Mouse (Mus musculus): ENCODE measurements around the gene Shroom1. TPM values are rescaled to one million over a fixed set of nuclear protein-coding genes. Genes with fewer than 3 reads are reported as not detected.
A peak's percentile ranks its signal among the peaks of the same experiment; 100 is the strongest.

Gene Shroom1
- polyA plus RNA-seq, 1 experiment from 2014 or later = 2.1 TPM

DNA sequence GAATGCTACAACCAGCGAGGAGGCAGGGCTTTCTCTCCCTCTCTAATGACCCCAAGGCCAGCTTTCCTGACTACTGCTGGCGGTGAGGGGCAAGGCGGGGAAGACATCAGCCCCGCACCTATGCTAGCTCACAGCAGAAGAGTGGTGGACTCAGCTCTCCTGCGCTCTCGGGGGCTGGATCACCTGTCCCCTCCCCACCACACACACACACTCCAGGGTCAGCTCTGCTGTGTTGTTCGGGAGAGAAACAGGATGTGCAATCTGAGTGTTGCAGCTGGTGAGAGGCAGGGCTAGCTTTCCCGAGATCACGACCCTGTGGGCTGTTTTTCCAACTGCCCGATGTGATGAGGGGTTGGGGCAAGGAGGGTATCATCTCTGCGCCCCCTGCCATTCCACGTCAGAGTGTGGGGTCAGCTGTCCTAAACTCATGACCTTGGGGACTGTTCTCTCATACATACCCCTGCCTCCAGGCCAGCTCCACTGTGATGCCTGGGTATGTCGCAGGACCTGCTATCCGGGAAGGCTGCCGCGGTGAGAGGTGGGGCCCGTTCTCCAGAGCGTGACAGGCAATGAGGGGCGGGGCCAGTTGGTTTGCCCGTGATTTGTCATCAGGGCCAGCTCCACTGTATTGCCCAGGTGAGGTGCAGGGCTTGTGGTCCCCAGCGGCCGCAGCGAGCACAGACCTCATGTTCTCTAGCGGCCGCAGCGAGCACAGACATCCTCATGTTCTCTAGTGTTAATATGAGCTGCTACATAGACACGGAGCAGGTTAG lies 30.0 kb downstream of the Shroom1 start:
- Histone ChIP-seq H3K4me2 (replicated peaks) (peak overlapping the region; percentile 51), H3K36me3 (no peaks in the 10 kb centered on the region), H3K4me1 (peaks cover 15% of the 10 kb centered on the region), H3K27me3 (replicated peaks) (peaks cover 34% of the 10 kb centered on the region), H3K9ac (no peak overlapping the region; the same call in 1 of the 2 replicates), H3K9me3 (0 out of 2 replicates have a peak, but pooled peaks cover 3% of the 10 kb centered on the region), H3K4me3 (peak overlapping the region; percentile 16), H3K27ac (no peak overlapping the region)
- ATAC-seq (ENCODE audit: low FRiP score, low read depth) = no peak
- 12% methylated on average over 27 of the region's 27 CpGs for WGBS

- Histone ChIP-seq H3K27me3 (replicated peaks) (peaks cover 23% of the 10 kb centered on the region), H3K4me2 (replicated peaks) (no peak overlapping the region), H3K4me1 (peaks cover 30% of the 10 kb centered on the region), H3K4me3 (no peak overlapping the region), H3K9ac (no peak overlapping the region), H3K27ac (no peak overlapping the region), H3K9me3 (0 out of 2 replicates have a peak, but pooled peaks cover 3% of the 10 kb centered on the region), H3K36me3 (no peaks in the 10 kb centered on the region)
- 95% methylated on average over 5 of the region's 5 CpGs for WGBS
- ATAC-seq (ENCODE audit: low FRiP score, low read depth) = no peak
Observed at GRCm38 (mm10) chr11:53489007-53489406, 32.0 kb downstream of the Shroom1 start.

DNA sequence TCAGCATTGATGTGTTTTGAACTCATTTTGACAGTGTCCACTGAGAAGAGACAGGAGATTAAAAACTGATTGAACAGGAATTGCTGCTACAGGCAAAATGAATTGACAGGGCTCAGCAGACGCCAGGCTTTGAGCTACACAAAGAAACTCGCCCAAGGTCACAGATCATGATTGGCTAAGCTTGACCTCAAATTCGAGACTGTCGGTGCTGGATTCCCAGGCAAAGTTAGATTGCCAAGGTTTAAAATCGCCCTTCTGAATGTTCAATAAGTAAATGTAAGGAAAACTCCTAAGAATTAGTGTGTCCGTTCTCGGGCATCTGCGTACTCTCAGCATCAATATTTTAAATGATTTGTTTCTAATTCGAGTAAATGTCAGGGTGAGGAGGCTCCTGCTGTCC lies 32.4 kb downstream of the Shroom1 start:
- H3K36me3 ChIP-seq = no peaks in the 10 kb centered on the region
- peaks cover 32% of the 10 kb centered on the region for H3K4me1 ChIP-seq
- H3K9me3 ChIP-seq = 0 out of 2 replicates have a peak, but pooled peaks cover 3% of the 10 kb centered on the region
- H3K27ac ChIP-seq = no peak overlapping the region
- peaks cover 23% of the 10 kb centered on the region for H3K27me3 ChIP-seq (replicated peaks)
- no peak for ATAC-seq (ENCODE audit: low FRiP score, low read depth)
- H3K4me3 ChIP-seq = no peak overlapping the region
- no peak overlapping the region for H3K4me2 ChIP-seq (replicated peaks)
- no peak overlapping the region for H3K9ac ChIP-seq
- WGBS = 76% methylated on average over 9 of the region's 9 CpGs

GRCm38 (mm10) chr11:53491954-53492401 lies 35.0 kb downstream of the Shroom1 start:
- no peak overlapping the region for H3K27ac ChIP-seq
- peaks cover 27% of the 10 kb centered on the region for H3K4me1 ChIP-seq
- 0 out of 2 replicates have a peak, but pooled peaks cover 3% of the 10 kb centered on the region for H3K9me3 ChIP-seq
- H3K9ac ChIP-seq = no peak overlapping the region
- no peaks in the 10 kb centered on the region for H3K36me3 ChIP-seq
- WGBS = 7% methylated on average over 8 of the region's 8 CpGs
- peak; percentile 54 for ATAC-seq (ENCODE audit: low FRiP score, low read depth)
- H3K27me3 ChIP-seq (replicated peaks) = peaks cover 17% of the 10 kb centered on the region
- no peak overlapping the region for H3K4me3 ChIP-seq
- peak overlapping the region; percentile 18; the same call in 1 of the 2 replicates for H3K4me2 ChIP-seq (replicated peaks)

DNA sequence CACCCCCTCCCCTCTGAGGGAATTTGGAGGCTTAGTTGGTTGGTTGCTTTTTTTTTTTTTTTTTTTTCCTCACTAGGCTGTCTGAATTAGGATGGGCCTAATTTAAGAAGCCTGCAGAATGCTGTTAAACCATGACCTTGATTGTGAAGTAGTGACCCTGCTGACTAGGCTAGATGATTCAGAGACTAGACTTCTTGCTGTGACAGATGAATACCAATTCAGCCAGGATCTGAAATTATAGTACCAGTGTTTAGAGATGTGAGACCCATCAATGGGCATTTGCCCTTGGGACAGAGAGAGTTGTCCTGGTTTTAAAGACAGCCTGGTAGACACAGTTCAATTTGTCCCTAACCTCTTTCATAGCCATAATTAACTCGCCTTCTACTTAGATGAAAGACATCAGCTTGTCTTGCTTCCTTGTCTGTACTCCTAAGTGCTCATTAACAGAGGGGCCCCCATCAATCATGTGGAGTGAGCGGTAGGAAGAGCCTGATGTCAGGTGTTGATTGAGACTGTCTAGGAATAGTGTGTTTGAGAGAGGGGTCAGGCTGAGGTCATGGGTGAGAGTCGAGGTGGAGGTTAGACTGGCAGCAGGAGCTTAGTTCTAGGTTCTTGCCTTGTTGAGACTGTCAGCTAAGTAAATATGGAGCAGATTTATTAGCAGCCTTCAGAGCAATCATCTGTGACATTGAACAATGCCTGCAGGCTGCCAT lies 36.4 kb downstream of the Shroom1 start:
- Histone ChIP-seq H3K4me3 (no peak overlapping the region), H3K4me2 (replicated peaks) (no peak overlapping the region), H3K4me1 (peaks cover 23% of the 10 kb centered on the region), H3K27ac (no peak overlapping the region), H3K9me3 (0 out of 2 replicates have a peak, but pooled peaks cover 3% of the 10 kb centered on the region), H3K9ac (no peak overlapping the region), H3K36me3 (no peaks in the 10 kb centered on the region), H3K27me3 (replicated peaks) (peaks cover 15% of the 10 kb centered on the region)
- WGBS = 6% methylated on average over 3 of the region's 3 CpGs
- 0 out of 2 replicates have a peak, but pooled peaks have one; percentile 34 for ATAC-seq (ENCODE audit: low FRiP score, low read depth)

GRCm38 (mm10) chr11:53495417-53495816 lies 38.4 kb downstream of the Shroom1 start:
- Histone ChIP-seq H3K36me3 (no peaks in the 10 kb centered on the region), H3K27me3 (replicated peaks) (peaks cover 12% of the 10 kb centered on the region), H3K9ac (no peak overlapping the region), H3K4me3 (no peak overlapping the region), H3K4me2 (replicated peaks) (no peak overlapping the region), H3K4me1 (peaks cover 23% of the 10 kb centered on the region), H3K9me3 (no peaks in the 10 kb centered on the region), H3K27ac (no peak overlapping the region)
- ATAC-seq (ENCODE audit: low FRiP score, low read depth) = no peak
- WGBS = 31% methylated on average over 6 of the region's 6 CpGs

DNA sequence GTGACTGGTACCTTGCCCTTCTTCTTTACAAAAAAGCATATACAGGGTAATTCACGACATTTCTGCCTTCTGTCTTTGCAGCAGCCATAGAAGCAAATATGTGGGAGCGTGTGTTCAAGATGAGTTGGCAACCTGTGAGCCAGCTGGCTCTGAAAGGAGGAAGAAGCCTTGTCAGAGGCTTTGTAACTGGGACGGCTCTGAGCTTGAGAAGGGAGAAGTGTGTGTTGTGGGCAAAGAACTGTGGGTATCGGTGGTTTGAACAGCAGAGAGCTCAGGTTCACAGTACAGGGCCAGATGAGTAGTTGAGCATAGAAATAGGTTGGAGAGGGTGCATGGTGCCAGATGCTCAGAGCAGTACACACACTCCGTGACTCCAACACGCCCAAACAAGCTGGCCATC lies 39.9 kb downstream of the Shroom1 start:
- ATAC-seq (ENCODE audit: low FRiP score, low read depth) = no peak
- peaks cover 23% of the 10 kb centered on the region for H3K27me3 ChIP-seq (replicated peaks)

GRCm38 (mm10) chr11:53500569-53500968 lies 43.6 kb downstream of the Shroom1 start:
- Histone ChIP-seq H3K27me3 (replicated peaks) (peaks cover 23% of the 10 kb centered on the region), H3K36me3 (no peaks in the 10 kb centered on the region), H3K4me2 (replicated peaks) (peak overlapping the region; percentile 26; the same call in 1 of the 2 replicates), H3K4me1 (no peaks in the 10 kb centered on the region; the same call in 1 of the 2 replicates), H3K9me3 (no peaks in the 10 kb centered on the region), H3K27ac (no peak overlapping the region), H3K4me3 (no peak overlapping the region), H3K9ac (no peak overlapping the region)
- 12% methylated on average over 11 of the region's 11 CpGs for WGBS
- no peak for ATAC-seq (ENCODE audit: low FRiP score, low read depth)

More for the DNA sequence above, 39.9 kb downstream of the Shroom1 start:
- H3K9me3 ChIP-seq = no peaks in the 10 kb centered on the region
- no peak overlapping the region for H3K4me3 ChIP-seq
- peaks cover 19% of the 10 kb centered on the region for H3K4me1 ChIP-seq
- no peak overlapping the region for H3K4me2 ChIP-seq (replicated peaks)
- 83% methylated on average over 6 of the region's 6 CpGs for WGBS
- no peaks in the 10 kb centered on the region for H3K36me3 ChIP-seq
- H3K9ac ChIP-seq = no peak overlapping the region
- H3K27ac ChIP-seq = no peak overlapping the region

GRCm38 (mm10) chr11:53502039-53502765 lies 45.2 kb downstream of the Shroom1 start:
- H3K4me3 ChIP-seq = no peak overlapping the region
- no peak overlapping the region for H3K9ac ChIP-seq
- WGBS = 82% methylated on average over 8 of the region's 8 CpGs
- H3K27me3 ChIP-seq (replicated peaks) = peaks cover 18% of the 10 kb centered on the region
- H3K36me3 ChIP-seq = no peaks in the 10 kb centered on the region
- H3K9me3 ChIP-seq = no peaks in the 10 kb centered on the region
- ATAC-seq (ENCODE audit: low FRiP score, low read depth) = no peak
- no peak overlapping the region for H3K27ac ChIP-seq
- H3K4me2 ChIP-seq (replicated peaks) = no peak overlapping the region
- no peaks in the 10 kb centered on the region for H3K4me1 ChIP-seq

- H3K36me3 ChIP-seq = no peaks in the 10 kb centered on the region
- H3K9me3 ChIP-seq = no peaks in the 10 kb centered on the region
- no peak for ATAC-seq (ENCODE audit: low FRiP score, low read depth)
- no peak overlapping the region for H3K27ac ChIP-seq
- H3K4me2 ChIP-seq (replicated peaks) = no peak overlapping the region
- H3K4me3 ChIP-seq = no peak overlapping the region
- H3K9ac ChIP-seq = no peak overlapping the region
- 85% methylated on average over 5 of the region's 5 CpGs for WGBS
- H3K4me1 ChIP-seq = no peaks in the 10 kb centered on the region
- peaks cover 11% of the 10 kb centered on the region; the same call in 1 of the 2 replicates for H3K27me3 ChIP-seq (replicated peaks)
Observed at GRCm38 (mm10) chr11:53503738-53504137, 46.7 kb downstream of the Shroom1 start.

DNA sequence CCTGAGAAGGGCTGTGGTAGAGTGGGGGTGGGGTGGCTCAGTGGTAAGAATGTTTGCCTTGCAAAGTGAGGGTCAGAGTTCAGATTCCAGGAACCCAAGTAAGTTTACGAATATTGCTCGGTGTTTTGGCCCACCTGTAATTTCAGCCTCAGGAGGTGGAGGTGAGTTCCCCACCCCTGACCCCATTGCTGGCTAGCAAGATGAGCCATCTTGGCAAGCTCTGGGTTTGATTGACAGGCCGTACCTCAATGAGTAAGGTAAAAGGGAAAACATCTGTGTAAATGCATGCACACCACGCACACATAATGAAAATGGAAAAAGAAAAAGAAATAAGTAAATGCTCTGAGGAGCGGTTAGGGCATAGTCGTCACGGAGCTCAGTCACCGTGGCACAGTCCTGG lies 47.4 kb downstream of the Shroom1 start:
- H3K4me1 ChIP-seq = no peaks in the 10 kb centered on the region
- 95% methylated on average over 8 of the region's 8 CpGs for WGBS
- H3K9ac ChIP-seq = no peak overlapping the region
- H3K9me3 ChIP-seq = no peaks in the 10 kb centered on the region
- H3K4me2 ChIP-seq (replicated peaks) = no peak overlapping the region
- H3K4me3 ChIP-seq = no peak overlapping the region
- no peak for ATAC-seq (ENCODE audit: low FRiP score, low read depth)
- H3K27ac ChIP-seq = no peak overlapping the region
- H3K27me3 ChIP-seq (replicated peaks) = peaks cover 11% of the 10 kb centered on the region; the same call in 1 of the 2 replicates
- H3K36me3 ChIP-seq = no peaks in the 10 kb centered on the region
